Mouse (Mus musculus): ENCODE data around the gene Lrig1.
A peak's percentile ranks its signal among the peaks of the same experiment; 100 is the strongest.

Gene Lrig1

DNA sequence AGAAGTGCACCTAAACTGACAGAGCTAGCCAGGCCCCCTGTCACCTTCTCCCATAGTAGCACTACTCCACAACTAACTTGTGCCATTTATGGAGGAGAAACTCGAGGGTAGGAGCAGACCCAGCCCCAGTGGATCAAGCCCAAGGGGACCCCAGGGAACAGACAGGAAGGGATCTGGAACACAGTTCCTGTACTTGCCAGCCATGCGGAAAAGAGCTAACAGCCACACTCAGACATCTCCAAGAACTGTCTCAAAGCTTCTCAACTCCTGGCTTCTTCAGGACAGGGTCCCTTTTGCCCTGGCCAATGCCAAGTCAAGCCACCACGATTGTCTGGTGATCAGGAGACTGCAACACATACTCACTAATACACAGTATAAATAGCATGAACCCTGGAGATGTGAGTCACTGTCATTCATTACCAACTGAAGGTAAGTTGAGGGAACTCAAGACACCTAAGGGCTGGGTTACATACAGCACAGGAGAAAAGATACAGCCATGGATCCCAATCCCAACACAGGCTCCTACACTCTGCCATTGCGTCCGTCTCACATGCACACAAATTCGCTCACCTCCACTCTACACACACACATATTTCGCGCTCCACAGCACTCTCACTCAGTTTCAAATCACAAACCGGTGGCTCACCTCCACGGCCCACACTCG is 1.3 kb downstream of the Lrig1 start:
- DNase-seq (ENCODE audit: low read depth, low spot score), result no peak

DNA sequence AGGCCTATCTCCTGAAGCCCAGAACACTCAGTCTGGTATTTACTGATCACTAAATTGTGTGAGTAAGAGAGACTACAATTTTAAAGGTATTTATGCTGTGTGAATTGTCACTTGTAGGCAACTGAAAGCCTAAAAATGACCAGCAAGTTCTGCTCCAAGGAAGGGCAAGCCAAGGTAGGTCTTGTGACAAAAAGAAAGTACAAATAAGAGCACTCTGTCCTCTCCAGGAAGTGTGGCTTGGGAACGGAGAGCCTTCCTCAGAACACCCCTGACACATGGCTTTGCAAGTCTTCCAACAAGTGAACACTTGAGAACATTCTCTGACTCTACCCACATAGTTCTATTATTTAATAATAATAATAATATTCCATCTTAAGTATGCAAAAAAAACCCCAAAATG is 2.5 kb downstream of the Lrig1 start:
- DNase-seq (ENCODE audit: low read depth, low spot score), result no peak

- DNase-seq (ENCODE audit: low read depth, low spot score), result no peak
Observed at GRCm38 (mm10) chr6:94696182-94697080, 3.5 kb downstream of the Lrig1 start.

DNA sequence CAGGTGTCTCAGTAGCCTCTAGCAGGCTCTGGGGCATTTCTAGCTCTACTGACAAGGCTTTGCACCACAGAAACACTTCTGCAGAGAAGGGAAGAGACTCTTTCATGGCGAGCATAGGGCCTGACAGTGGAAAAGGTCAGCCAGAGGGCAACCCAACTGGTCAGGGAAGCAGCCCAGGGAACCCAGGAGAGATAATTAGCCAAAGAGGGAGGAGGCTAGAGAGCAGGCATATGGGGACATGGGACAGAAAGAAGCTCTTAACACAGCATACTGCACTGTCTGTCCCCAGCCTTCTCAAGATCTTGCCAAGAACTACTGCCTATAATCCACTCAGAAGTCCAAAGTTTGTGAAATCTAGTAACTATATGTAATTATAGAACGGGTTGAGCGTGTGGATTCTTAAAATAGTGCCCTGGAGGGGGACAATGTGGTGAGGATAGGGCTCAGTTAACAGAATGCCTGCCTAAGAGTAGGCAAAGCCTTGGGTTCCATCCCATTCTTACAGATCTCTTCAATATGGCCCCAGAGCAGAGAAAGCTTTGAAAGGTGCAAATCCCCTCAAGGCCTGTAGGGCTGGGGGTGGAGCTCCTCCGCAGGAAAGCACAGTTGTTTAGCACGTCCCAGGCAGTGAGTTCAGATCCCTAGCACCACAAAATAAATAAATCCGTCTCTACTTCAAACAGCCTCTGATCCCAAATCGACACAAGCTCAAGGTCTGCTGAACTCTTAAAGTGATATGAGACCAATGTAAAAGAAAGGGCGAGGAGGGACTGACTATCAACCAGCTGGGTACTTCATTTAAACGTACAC is 4.6 kb downstream of the Lrig1 start:
- peak; percentile 50 for DNase-seq (ENCODE audit: low read depth, low spot score)

DNA sequence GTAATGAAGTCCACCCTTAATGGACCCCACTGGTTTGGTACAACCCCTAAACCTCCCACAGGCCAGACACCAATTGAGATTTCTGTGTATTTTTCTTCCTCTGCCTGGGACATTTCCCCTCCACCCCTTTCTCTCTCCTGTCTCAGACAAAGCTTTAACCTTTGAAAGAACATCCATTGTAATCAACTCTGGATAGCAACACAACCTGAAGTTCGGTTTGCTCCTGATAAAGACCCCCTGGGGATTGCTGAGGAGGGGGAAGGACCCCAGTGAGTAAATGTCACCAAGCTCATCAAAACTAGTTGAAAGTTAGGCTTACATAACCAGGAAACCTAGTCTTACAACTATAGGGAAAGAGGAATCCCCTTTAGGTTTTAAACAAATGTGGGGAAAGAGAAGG is 5.5 kb downstream of the Lrig1 start:
- DNase-seq (ENCODE audit: low read depth, low spot score), result no peak

GRCm38 (mm10) chr6:94693091-94693490 is 6.9 kb downstream of the Lrig1 start:
- DNase-seq (ENCODE audit: low read depth, low spot score), result peak; percentile 72

DNA sequence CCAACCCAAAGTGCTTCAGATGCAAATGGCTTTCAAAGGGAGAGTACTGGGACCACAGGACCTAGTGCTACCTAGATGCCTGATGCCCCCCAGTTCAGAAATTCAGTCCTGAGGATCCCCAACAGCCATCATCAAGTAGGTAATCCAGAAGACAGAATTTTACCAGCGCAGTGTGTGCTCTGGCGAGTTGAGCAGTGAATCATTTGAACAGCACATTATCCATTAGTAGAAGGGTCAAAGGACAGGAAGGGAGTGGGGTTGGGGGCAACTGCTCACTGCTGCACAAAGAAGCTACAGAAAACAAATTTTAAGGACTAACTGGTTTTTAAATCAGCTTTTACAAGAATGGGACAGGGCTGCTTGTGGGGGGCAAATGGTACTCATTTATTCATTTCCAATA is 8.0 kb downstream of the Lrig1 start:
- DNase-seq (ENCODE audit: low read depth, low spot score), result no peak

- no peak for DNase-seq (ENCODE audit: low read depth, low spot score)
Observed at GRCm38 (mm10) chr6:94690247-94690646, 9.7 kb downstream of the Lrig1 start.

- peak; percentile 17 for DNase-seq (ENCODE audit: low read depth, low spot score)
Observed at GRCm38 (mm10) chr6:94688722-94689121, 11.2 kb downstream of the Lrig1 start.

DNA sequence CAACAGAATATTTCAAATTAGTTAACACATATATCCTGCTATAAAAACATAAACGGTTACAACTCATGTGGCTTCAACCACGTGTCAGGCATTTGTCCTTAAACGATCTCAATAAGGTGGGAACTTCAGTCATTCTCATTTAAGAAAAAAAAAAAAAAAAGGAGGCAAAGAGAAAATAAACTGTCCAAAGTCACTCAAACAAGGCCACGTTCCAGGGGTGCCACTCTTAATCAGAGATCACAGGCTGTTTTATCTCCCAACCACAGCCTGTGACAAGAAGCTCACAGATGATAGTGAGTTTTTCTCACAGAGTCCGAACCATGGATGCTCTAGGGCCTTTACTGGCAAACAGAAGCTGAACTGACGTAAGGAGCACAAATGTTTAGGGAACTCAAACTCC is 13.9 kb downstream of the Lrig1 start:
- DNase-seq (ENCODE audit: low read depth, low spot score), result no peak

GRCm38 (mm10) chr6:94685611-94686010 is 14.3 kb downstream of the Lrig1 start:
- peak; percentile 92 for DNase-seq (ENCODE audit: low read depth, low spot score)

DNA sequence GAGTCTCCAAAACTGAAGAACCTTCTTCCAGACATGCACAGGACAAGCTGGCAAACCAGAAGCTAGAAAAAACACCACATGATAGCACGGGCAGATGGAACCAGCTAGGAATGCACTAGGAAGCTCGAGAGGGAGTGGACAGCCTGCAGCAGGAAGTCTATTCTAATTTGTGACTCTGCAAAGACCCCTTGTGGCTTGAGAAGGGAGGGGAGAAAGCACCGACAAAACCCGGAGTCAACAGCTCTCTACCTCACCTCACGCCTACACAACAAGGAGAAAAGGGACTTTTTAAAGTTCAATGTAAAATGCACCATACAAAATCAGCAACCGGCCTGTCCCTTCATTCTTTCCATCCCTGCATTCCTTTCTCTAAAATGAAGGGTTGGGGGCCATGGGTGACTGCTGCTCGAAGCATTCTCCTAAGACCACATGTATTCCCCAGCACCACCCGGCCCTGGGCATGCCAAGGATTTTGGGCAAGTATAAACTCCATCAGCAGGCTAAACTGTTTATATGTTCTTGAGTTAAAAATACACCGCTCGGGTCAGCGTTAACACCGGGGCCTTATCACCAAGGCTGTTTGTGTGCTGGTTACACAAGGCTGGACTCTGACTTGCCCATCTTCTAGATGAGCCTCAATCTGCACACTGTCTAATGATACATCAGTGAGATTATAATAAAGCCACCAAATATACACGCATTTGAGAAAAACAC is 15.0 kb downstream of the Lrig1 start:
- DNase-seq (ENCODE audit: low read depth, low spot score), result peak; percentile 79

GRCm38 (mm10) chr6:94683701-94684100 is 16.3 kb downstream of the Lrig1 start:
- DNase-seq (ENCODE audit: low read depth, low spot score), result no peak

DNA sequence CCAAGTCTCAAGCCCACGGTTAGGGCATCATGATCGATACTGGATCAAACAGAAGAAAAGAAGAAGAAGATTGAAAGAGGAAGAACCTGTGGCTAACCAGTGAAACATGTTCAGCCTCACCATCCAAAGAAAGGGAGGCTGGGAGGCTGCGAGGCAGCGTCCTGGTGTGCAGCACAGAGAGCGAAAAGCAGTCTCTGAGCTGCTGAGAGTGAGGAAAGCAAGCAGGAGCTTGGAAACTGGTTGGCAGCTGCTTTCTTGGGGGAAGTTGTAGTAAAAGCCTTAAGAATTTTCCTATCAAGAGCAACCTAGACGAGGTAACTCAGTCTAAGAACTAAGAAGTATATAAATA is 17.7 kb downstream of the Lrig1 start:
- DNase-seq (ENCODE audit: low read depth, low spot score), result no peak

GRCm38 (mm10) chr6:94681446-94682269 is 18.3 kb downstream of the Lrig1 start:
- DNase-seq (ENCODE audit: low read depth, low spot score), result no peak

GRCm38 (mm10) chr6:94680760-94681445 is 19.1 kb downstream of the Lrig1 start:
- no peak for DNase-seq (ENCODE audit: low read depth, low spot score)

DNA sequence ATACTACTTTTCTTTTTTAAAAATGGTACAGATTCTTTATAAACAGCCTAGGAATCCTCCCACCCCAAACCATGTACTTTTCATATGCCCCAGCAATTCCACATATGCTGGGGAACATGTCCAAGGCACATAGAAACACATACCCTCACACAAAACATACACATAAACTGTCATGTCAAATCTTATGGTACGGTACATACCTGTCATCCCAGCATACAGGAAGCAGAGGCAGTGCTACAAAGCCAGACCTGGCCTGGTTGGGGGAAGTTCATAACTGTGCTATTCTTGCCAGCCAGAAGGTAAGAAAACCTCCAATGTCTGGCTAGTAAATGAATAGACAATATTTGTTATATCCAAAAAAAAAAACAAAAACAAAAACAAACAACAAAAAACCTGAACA is 20.7 kb downstream of the Lrig1 start:
- DNase-seq (ENCODE audit: low read depth, low spot score), result no peak

DNA sequence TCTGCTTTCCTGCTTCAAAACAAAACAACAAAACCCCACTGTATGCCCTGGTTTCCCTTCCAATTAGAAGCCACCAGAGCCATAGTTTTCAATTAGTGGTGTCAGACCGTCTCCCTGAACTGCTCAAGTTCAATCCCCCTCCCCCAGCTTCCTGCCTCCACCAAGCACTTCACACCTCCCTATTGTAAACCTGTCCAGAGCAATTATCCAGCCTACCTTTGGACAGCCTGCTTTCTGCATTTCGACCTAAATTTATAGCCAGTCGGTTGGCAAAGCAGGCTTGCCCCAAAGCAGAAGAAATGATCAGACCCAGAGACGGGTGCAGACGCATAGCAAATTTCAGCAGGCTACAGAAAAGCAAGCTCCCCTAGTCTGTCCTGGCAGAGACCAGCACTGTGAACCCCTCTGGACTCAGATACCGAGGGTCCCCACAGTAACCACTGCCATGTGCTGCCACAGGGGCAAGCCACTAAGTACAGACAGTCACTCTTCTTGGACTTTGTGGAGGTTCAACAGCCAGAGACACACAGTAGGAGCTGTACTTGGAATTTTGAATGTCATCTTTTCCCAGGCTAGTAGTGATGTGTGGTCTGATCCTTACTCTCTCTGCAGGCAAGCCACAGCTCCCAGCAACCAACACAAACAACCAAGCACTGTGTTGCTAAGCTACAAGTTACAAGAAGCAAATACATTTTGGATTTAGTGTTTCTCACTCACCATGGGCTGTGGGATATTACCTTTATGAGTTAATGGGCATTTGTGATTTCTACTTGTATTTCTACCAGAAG is 21.4 kb downstream of the Lrig1 start:
- DNase-seq (ENCODE audit: low read depth, low spot score), result no peak

DNA sequence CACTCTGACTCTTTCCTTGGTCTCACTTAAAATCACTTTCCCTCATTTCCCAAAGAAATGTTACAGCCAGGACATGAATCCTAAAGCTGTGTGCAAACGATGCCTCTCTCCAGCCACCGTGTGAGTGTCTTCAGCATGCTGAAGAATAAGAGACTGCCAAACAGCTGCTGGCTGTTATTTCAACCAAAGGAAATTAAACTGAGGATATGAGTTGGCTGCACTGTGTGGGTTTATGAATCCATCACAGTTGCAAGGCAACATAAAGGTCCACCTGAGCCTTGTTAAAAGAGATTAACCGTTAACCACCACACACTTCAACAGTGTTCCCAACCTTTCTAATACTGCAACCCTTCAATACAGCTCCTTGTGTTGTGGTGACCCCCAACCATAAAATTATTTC is 22.5 kb downstream of the Lrig1 start:
- peak; percentile 21 for DNase-seq (ENCODE audit: low read depth, low spot score)

All from brain, adult 2 months (tissue).